Mouse (Mus musculus): ENCODE measurements around the gene Zfp286. TPM values are rescaled to one million over a fixed set of nuclear protein-coding genes. Genes with fewer than 3 reads are reported as not detected.

Zfp286 gene
- polyA plus RNA-seq, 1 experiment: 8.1 TPM

GRCm38 (mm10) chr11:62814625-62815024 lies 25.4 kb upstream of the Zfp286 start:
- H3K27ac ChIP-seq (ENCODE audit: control insufficient read depth, insufficient read depth, low read depth, low read length): no peak overlapping the region
- H3K4me1 ChIP-seq (ENCODE audit: control insufficient read depth, insufficient read depth, low read length): no peaks in the 10 kb centered on the region
- no peaks in the 10 kb centered on the region for H3K36me3 ChIP-seq (ENCODE audit: control insufficient read depth, insufficient read depth, low read length)
- H3K27me3 ChIP-seq (ENCODE audit: control insufficient read depth, insufficient read depth, low read length): no peaks in the 10 kb centered on the region
- no peak for TF ChIP-seq POLR2A (IDR thresholded peaks at IDR 0.05; ENCODE audit: control insufficient read depth, low read depth, low read length)
- no peak overlapping the region for H3K4me3 ChIP-seq (ENCODE audit: control insufficient read depth, low read depth, low read length)

GRCm38 (mm10) chr11:62813970-62814624 lies 24.8 kb upstream of the Zfp286 start:
- H3K4me3 ChIP-seq (ENCODE audit: control insufficient read depth, low read depth, low read length): no peak overlapping the region
- H3K27me3 ChIP-seq (ENCODE audit: control insufficient read depth, insufficient read depth, low read length): no peaks in the 10 kb centered on the region
- no peak for TF ChIP-seq CTCF (IDR thresholded peaks at IDR 0.05; ENCODE audit: control insufficient read depth, insufficient read depth, insufficient replicate concordance, low read depth, low read length)
- TF ChIP-seq POLR2A (IDR thresholded peaks at IDR 0.05; ENCODE audit: control insufficient read depth, low read depth, low read length): no peak
- H3K36me3 ChIP-seq (ENCODE audit: control insufficient read depth, insufficient read depth, low read length): no peaks in the 10 kb centered on the region
- H3K27ac ChIP-seq (ENCODE audit: control insufficient read depth, insufficient read depth, low read depth, low read length): no peak overlapping the region
- H3K4me1 ChIP-seq (ENCODE audit: control insufficient read depth, insufficient read depth, low read length): no peaks in the 10 kb centered on the region

DNA sequence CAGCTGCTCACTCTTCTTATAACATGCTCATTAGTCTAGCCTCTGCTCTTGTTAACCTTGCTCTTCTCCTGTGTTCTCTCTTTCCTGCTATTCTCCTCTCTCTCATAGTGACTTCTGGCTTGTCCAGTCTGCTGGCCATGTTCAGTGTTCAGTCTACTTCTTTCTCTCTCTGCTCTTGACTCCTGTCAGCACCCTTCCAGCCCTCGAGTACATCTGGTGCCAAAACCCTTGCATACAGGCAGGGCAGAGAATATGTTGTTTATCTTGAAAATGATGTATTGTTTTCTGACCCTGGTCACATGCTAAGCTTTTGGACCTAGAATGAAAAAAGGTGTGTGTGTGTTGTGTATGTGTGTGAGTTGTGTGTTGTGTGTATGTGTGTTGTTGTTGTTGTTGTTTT lies 24.2 kb upstream of the Zfp286 start:
- no peak overlapping the region for H3K27ac ChIP-seq (ENCODE audit: control insufficient read depth, insufficient read depth, low read depth, low read length)
- no peaks in the 10 kb centered on the region for H3K36me3 ChIP-seq (ENCODE audit: control insufficient read depth, insufficient read depth, low read length)
- TF ChIP-seq POLR2A (IDR thresholded peaks at IDR 0.05; ENCODE audit: control insufficient read depth, low read depth, low read length) (no peak), CTCF (IDR thresholded peaks at IDR 0.05; ENCODE audit: control insufficient read depth, insufficient read depth, insufficient replicate concordance, low read depth, low read length) (no peak)
- no peak overlapping the region for H3K4me3 ChIP-seq (ENCODE audit: control insufficient read depth, low read depth, low read length)
- no peaks in the 10 kb centered on the region for H3K27me3 ChIP-seq (ENCODE audit: control insufficient read depth, insufficient read depth, low read length)
- H3K4me1 ChIP-seq (ENCODE audit: control insufficient read depth, insufficient read depth, low read length): no peaks in the 10 kb centered on the region

GRCm38 (mm10) chr11:62812268-62812667 lies 23.0 kb upstream of the Zfp286 start:
- H3K4me1 ChIP-seq (ENCODE audit: control insufficient read depth, insufficient read depth, low read length): no peaks in the 10 kb centered on the region
- H3K27me3 ChIP-seq (ENCODE audit: control insufficient read depth, insufficient read depth, low read length): no peaks in the 10 kb centered on the region
- TF ChIP-seq CTCF (IDR thresholded peaks at IDR 0.05; ENCODE audit: control insufficient read depth, insufficient read depth, insufficient replicate concordance, low read depth, low read length) (no peak), POLR2A (IDR thresholded peaks at IDR 0.05; ENCODE audit: control insufficient read depth, low read depth, low read length) (no peak)
- H3K36me3 ChIP-seq (ENCODE audit: control insufficient read depth, insufficient read depth, low read length): no peaks in the 10 kb centered on the region
- no peak overlapping the region for H3K27ac ChIP-seq (ENCODE audit: control insufficient read depth, insufficient read depth, low read depth, low read length)
- H3K4me3 ChIP-seq (ENCODE audit: control insufficient read depth, low read depth, low read length): no peak overlapping the region

GRCm38 (mm10) chr11:62809201-62809600 lies 19.9 kb upstream of the Zfp286 start:
- H3K4me1 ChIP-seq (ENCODE audit: control insufficient read depth, insufficient read depth, low read length): peaks cover 2% of the 10 kb centered on the region
- no peaks in the 10 kb centered on the region for H3K27me3 ChIP-seq (ENCODE audit: control insufficient read depth, insufficient read depth, low read length)
- H3K36me3 ChIP-seq (ENCODE audit: control insufficient read depth, insufficient read depth, low read length): no peaks in the 10 kb centered on the region
- H3K4me3 ChIP-seq (ENCODE audit: control insufficient read depth, low read depth, low read length): no peak overlapping the region
- H3K27ac ChIP-seq (ENCODE audit: control insufficient read depth, insufficient read depth, low read depth, low read length): no peak overlapping the region
- no peak for TF ChIP-seq POLR2A (IDR thresholded peaks at IDR 0.05; ENCODE audit: control insufficient read depth, low read depth, low read length)

DNA sequence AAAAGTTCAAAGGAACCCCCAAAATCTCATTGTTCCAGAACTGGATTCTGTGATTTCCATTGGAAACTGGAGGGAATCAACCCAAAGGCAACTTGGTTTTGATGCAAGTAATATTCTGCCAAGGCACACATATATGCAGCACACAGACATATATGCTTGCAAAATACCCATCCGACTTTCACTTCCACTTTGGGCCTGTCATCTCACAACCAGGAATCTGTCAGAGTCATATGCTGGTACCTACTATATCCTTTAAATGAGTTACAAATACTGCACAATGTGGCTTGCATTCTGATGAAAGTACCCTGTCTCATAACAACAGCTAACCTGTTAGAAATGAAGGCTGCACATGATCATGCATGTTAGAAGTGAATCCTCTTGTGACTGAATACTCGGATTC lies 18.7 kb upstream of the Zfp286 start:
- no peak overlapping the region for H3K27ac ChIP-seq (ENCODE audit: control insufficient read depth, insufficient read depth, low read depth, low read length)
- no peaks in the 10 kb centered on the region for H3K27me3 ChIP-seq (ENCODE audit: control insufficient read depth, insufficient read depth, low read length)
- TF ChIP-seq POLR2A (IDR thresholded peaks at IDR 0.05; ENCODE audit: control insufficient read depth, low read depth, low read length) (no peak), CTCF (IDR thresholded peaks at IDR 0.05; ENCODE audit: control insufficient read depth, insufficient read depth, insufficient replicate concordance, low read depth, low read length) (no peak)
- H3K4me1 ChIP-seq (ENCODE audit: control insufficient read depth, insufficient read depth, low read length): peaks cover 4% of the 10 kb centered on the region
- no peak overlapping the region for H3K4me3 ChIP-seq (ENCODE audit: control insufficient read depth, low read depth, low read length)
- no peaks in the 10 kb centered on the region for H3K36me3 ChIP-seq (ENCODE audit: control insufficient read depth, insufficient read depth, low read length)

DNA sequence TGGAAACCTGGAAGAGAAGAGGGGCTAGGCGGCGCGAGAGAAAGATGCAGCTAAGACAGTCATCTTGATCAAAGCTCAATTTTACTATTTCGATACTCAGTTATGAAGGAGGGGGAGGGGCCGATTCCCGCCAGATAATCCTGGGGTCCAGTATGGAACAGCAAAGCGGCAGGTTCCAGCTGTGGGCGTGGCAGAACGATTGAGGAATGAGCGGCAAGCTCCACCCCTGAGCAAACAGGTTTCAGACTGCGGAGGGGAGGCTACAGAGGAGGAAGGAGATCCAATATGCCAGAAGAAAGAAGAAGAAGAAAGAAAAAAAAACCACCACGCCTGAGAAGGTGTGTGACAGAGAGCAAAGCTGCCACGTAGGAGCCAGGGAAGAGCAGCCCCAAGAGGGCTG lies 14.9 kb upstream of the Zfp286 start:
- TF ChIP-seq CTCF (IDR thresholded peaks at IDR 0.05; ENCODE audit: control insufficient read depth, insufficient read depth, insufficient replicate concordance, low read depth, low read length) (no peak), POLR2A (IDR thresholded peaks at IDR 0.05; ENCODE audit: control insufficient read depth, low read depth, low read length) (no peak)
- H3K27me3 ChIP-seq (ENCODE audit: control insufficient read depth, insufficient read depth, low read length): no peaks in the 10 kb centered on the region
- no peaks in the 10 kb centered on the region for H3K36me3 ChIP-seq (ENCODE audit: control insufficient read depth, insufficient read depth, low read length)
- H3K27ac ChIP-seq (ENCODE audit: control insufficient read depth, insufficient read depth, low read depth, low read length): no peak overlapping the region
- H3K4me3 ChIP-seq (ENCODE audit: control insufficient read depth, low read depth, low read length): peak overlapping the region; percentile 4; the same call in 1 of the 2 replicates
- peaks cover 4% of the 10 kb centered on the region for H3K4me1 ChIP-seq (ENCODE audit: control insufficient read depth, insufficient read depth, low read length)

DNA sequence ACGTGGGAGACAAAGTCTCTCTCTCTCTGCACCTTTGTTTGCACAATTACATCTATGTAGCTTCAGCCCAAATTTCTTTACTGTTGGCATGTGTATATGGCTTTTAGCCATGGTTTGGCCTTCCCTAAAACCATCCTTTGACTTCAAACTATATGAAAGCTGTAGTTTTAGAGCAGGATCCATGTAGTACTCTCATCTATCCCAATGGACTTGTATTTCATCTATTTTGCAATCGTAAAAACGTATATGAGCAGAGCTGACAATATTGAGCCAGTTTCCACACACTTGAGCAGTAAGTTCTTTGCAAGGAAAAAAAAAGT lies 315 bp upstream of the Zfp286 start:
- peak overlapping the region; percentile 79 for H3K27ac ChIP-seq (ENCODE audit: control insufficient read depth, insufficient read depth, low read depth, low read length)
- H3K4me1 ChIP-seq (ENCODE audit: control insufficient read depth, insufficient read depth, low read length): peaks cover 11% of the 10 kb centered on the region
- no peaks in the 10 kb centered on the region for H3K27me3 ChIP-seq (ENCODE audit: control insufficient read depth, insufficient read depth, low read length)
- no peaks in the 10 kb centered on the region; the same call in 1 of the 2 replicates for H3K36me3 ChIP-seq (ENCODE audit: control insufficient read depth, insufficient read depth, low read length)
- TF ChIP-seq CTCF (IDR thresholded peaks at IDR 0.05; ENCODE audit: control insufficient read depth, insufficient read depth, insufficient replicate concordance, low read depth, low read length) (no peak), POLR2A (IDR thresholded peaks at IDR 0.05; ENCODE audit: control insufficient read depth, low read depth, low read length) (no peak)
- peak overlapping the region; percentile 93 for H3K4me3 ChIP-seq (ENCODE audit: control insufficient read depth, low read depth, low read length)
